Mouse (Mus musculus) G1E (cell line): ENCODE data around the gene Sptan1. TPM values are rescaled to one million over a fixed set of nuclear protein-coding genes. Genes with fewer than 3 reads are reported as not detected.

ENCODE experiments used
- ATAC-seq: 2 replicates; pipeline ENCODE4 v1.8.0; 2016; ENCODE audit warnings: mild to moderate bottlenecking; ENCODE audit not compliant: insufficient number of reproducible peaks, poor library complexity, low FRiP score, severe bottlenecking; ENCODE audit errors: extremely low read depth
- DNase-seq: peaks from one replicate; pipeline ENCODE4 v3.0.0; 2012; ENCODE audit warnings: low spot score
- H3K27me3 ChIP-seq: 2 replicates; pipeline ENCODE4 v1.6.1; 2012; ENCODE audit warnings: mild to moderate bottlenecking, low read length, inconsistent platforms; ENCODE audit not compliant: insufficient read depth
- H3K36me3 ChIP-seq: replicated peaks from 2 replicates; pipeline ENCODE3; 2012; ENCODE audit warnings: mild to moderate bottlenecking, inconsistent platforms
- H3K4me1 ChIP-seq: 2 replicates; pipeline ENCODE4 v1.6.1; 2012; ENCODE audit warnings: low read depth, low read length, inconsistent platforms, mixed read lengths; ENCODE audit not compliant: insufficient read depth
- H3K4me3 ChIP-seq: 2 replicates; pipeline ENCODE4 v1.5.1; 2012; ENCODE audit warnings: low read depth, mild to moderate bottlenecking, inconsistent platforms, low read length, moderate library complexity, mixed read lengths
- H3K9me3 ChIP-seq: replicated peaks from 2 replicates; pipeline ENCODE4 v1.6.1; 2012; ENCODE audit warnings: inconsistent platforms
- CTCF ChIP-seq: IDR thresholded peaks from 2 replicates; pipeline ENCODE4 v1.5.1; 2012; ENCODE audit warnings: low read depth, low read length, inconsistent platforms, mixed read lengths
- GATA1 ChIP-seq: IDR thresholded peaks from 2 replicates; pipeline ENCODE4 v1.6.1; 2012; ENCODE audit warnings: borderline replicate concordance, low read length, inconsistent platforms, mixed read lengths
- GATA2 ChIP-seq: IDR thresholded peaks from 2 replicates; pipeline ENCODE4 v1.6.1; 2012; ENCODE audit warnings: low read depth, low read length, inconsistent platforms, borderline replicate concordance
- POLR2AphosphoS5 ChIP-seq: IDR thresholded peaks from 2 replicates; pipeline ENCODE4 v1.6.1; 2012; ENCODE audit warnings: low read depth, low read length, inconsistent platforms; ENCODE audit not compliant: insufficient replicate concordance
- TAL1 ChIP-seq: conservative IDR thresholded peaks from 2 replicates; pipeline ENCODE4 v1.6.1; 2012; ENCODE audit warnings: low read depth, low read length, inconsistent platforms, mixed read lengths
- polyA plus RNA-seq: library from polyadenylated mRNA; stranded (reverse); fragments of >175 nt; gene quantifications from 2 replicates; pipeline ENCODE4 v1.2.3, GENCODE M21; 2012
- total RNA-seq, 2 experiments: library from RNA; stranded (forward) in 1 of 2; stranded (reverse) in 1 of 2; fragments of 200-1000 nt in 1 of 2; fragments of >200 nt in 1 of 2; fragmentation: Nextera tagmentation in 1 of 2; gene quantifications; 2 replicates each; pipeline ENCODE4 v1.2.3; 2014 to 2017

Sptan1 gene
- total and polyA plus RNA-seq, 3 experiments, result 9.3 to 53.2 (median 25.7) TPM

DNA sequence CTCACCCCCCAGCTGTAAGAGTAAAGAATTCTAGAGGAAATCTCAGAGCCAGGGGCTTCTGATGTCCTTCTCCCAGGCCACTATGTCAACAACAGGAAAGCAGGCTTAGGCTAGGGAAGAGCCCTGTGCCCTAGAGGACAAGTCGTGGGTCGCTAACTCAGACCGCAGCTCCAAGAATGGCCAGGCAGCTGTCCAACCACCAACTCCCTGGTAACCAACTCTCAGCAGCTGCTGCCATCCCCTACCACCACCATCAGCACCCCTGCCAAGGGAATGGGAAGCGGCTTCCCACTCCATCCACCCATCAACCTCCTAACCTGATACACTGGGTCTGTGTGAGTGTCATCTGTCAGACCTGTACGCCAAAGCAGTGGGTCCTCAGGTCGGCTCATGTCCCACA lies 67.6 kb downstream of the Sptan1 start:
- DNase-seq, result no peak
- no peak for ATAC-seq
- TF ChIP-seq CTCF (no peak), GATA1 (no peak), GATA2 (no peak), POLR2AphosphoS5 (no peak), TAL1 (no peak)
- Histone ChIP-seq H3K9me3 (no peaks in the 10 kb centered on the region), H3K27me3 (peaks cover 5% of the 10 kb centered on the region), H3K36me3 (peaks cover 89% of the 10 kb centered on the region), H3K4me3 (no peak overlapping the region), H3K4me1 (peaks cover 3% of the 10 kb centered on the region; the same call in 1 of the 2 replicates)

DNA sequence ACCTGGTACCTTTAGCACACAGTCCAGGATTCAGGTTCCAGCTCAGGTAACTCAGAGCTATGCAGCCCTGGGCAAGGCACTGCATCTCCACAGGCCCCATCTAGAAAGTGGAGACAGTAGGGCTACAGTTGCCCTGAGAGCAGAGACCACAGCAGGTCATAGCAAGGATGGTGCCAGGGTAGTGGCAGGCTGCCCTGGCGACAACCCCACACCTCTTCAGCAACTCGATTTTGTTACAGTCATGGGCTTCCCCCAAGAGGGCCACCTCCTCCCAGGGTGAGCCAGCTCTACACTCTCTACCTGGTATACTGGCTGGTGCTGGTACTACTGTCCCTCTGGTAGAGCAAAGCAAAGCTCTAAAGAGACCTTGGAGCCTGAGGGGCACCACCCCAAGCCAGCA lies 72.4 kb downstream of the Sptan1 start:
- DNase-seq (no peak), ATAC-seq (no peak)
- Histone ChIP-seq H3K4me3 (no peak overlapping the region), H3K27me3 (no peaks in the 10 kb centered on the region), H3K4me1 (peaks cover 8% of the 10 kb centered on the region), H3K36me3 (peaks cover 90% of the 10 kb centered on the region), H3K9me3 (no peaks in the 10 kb centered on the region)
- TF ChIP-seq POLR2AphosphoS5 (no peak), GATA2 (no peak), GATA1 (no peak), TAL1 (no peak), CTCF (no peak)

DNA sequence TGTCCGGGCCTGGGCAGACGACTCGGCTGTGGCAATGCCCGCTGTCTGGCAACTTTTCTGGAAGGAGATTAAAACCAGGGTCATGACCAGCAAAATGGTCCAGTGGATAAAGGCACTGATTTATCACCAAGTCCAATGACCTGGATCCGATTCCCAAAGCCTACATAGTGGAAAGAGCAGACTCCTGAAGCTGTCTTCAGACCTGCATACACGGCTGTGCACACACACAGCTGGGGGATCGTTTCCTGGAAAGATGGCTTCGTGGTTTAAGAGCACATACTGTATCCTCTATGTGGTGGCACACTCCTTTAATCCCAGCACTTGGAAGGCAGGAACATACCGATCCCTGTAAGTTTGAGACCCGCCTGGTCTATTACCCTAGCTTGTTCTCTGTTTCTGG lies 73.0 kb downstream of the Sptan1 start:
- TF ChIP-seq GATA2 (no peak), POLR2AphosphoS5 (no peak), GATA1 (no peak), TAL1 (no peak), CTCF (no peak)
- H3K4me3 ChIP-seq, result no peak overlapping the region
- ATAC-seq (no peak), DNase-seq (no peak)
- H3K4me1 ChIP-seq, result peaks cover 11% of the 10 kb centered on the region
- H3K27me3 ChIP-seq, result no peaks in the 10 kb centered on the region
- H3K36me3 ChIP-seq, result peaks cover 86% of the 10 kb centered on the region
- H3K9me3 ChIP-seq, result no peaks in the 10 kb centered on the region

DNA sequence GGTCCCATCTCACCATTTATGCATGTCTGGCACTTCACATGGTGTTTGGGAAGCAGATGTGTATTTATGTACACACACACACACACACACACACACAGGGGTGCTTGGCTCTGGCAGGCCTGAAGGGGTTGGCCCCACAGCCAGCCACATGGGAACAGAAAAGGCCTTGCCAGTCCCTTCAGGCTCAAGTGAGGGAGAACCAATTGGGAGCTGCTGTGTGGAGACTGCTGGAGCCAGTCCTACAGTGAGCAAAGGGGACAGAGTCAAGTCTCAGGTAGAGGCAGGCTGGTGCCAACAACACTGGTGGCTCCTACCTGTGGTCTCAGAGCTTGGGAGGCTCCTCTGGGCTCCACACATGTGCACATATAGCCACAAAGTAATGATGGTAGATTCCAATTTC lies 74.3 kb downstream of the Sptan1 start:
- ATAC-seq, result no peak
- no peak for TF ChIP-seq TAL1
- no peak for TF ChIP-seq CTCF
- TF ChIP-seq POLR2AphosphoS5, result no peak
- TF ChIP-seq GATA1, result no peak
- TF ChIP-seq GATA2, result no peak

DNA sequence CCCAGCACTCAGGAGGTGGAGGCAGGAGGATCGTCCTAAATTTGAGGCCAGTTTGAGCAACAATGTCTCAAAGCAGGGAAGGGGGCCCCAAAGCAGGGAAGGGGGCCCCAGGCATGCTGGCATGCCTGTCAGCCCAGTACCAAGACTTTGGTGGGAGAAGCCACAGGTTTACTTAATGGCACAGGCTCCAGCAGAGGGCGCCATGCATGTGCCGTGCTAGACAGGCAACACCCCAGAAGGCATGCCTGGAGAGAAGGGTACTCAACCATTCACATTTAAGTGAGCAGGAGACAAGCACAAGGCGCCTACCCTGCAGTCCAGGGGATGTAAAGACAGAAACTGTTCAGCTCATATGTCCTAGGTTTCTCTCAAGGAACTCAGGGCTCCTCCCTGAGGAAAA lies 77.1 kb downstream of the Sptan1 start:
- peak; percentile 34 for ATAC-seq
- Histone ChIP-seq H3K4me3 (no peak overlapping the region), H3K27me3 (no peaks in the 10 kb centered on the region), H3K36me3 (peaks cover 82% of the 10 kb centered on the region), H3K4me1 (peaks cover 27% of the 10 kb centered on the region), H3K9me3 (no peaks in the 10 kb centered on the region)
- no peak for TF ChIP-seq GATA1
- peak; percentile 82 for TF ChIP-seq CTCF
- DNase-seq, result peak; percentile 62

More for the DNA sequence above, 74.3 kb downstream of the Sptan1 start:
- Histone ChIP-seq H3K9me3 (no peaks in the 10 kb centered on the region), H3K27me3 (no peaks in the 10 kb centered on the region), H3K4me1 (peaks cover 11% of the 10 kb centered on the region), H3K4me3 (no peak overlapping the region), H3K36me3 (peaks cover 83% of the 10 kb centered on the region)
- no peak for DNase-seq

DNA sequence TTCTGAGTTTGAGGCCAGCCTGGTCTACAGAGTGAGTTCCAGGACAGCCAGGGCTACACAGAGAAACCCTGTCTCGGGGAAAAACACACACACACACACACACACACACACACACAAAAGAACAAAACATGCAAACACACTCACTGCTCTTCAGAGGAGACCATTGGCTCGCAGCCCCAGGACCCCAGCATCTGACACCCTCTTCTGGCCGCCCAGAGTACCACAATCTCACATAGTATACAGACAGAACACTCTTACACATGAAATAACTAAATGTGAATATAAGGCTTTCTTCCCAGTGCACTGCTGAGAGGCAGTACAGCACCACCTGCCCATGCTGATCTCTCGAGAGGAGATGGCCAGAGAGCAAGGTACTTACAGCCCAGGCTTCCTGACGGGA lies 79.2 kb downstream of the Sptan1 start:
- no peak for TF ChIP-seq POLR2AphosphoS5
- no peak for TF ChIP-seq TAL1
- TF ChIP-seq GATA2, result no peak
- TF ChIP-seq CTCF, result no peak
- TF ChIP-seq GATA1, result no peak
- no peaks in the 10 kb centered on the region for H3K27me3 ChIP-seq
- peaks cover 65% of the 10 kb centered on the region for H3K36me3 ChIP-seq
- no peak overlapping the region for H3K4me3 ChIP-seq
- ATAC-seq (no peak), DNase-seq (no peak)
- no peaks in the 10 kb centered on the region for H3K9me3 ChIP-seq
- H3K4me1 ChIP-seq, result peaks cover 36% of the 10 kb centered on the region

DNA sequence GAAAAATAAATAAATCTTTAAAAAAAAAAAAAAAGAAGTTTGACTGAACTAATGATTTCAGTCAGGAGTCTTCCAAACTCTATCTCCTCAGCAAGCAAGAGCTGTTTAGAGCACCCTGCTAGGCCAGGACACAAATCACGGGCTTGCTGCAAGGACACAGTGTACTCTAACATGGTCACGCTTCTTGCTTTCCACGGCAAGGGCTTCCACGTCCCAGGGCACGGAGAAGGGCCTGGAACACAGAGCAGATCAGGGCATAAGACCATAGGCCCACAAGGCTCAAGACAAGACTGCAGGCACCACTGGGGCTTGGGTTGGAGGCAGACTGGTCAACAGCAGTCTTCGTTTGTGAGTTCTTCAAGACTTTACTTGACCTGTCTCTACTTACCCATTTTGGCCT lies 81.8 kb downstream of the Sptan1 start:
- ATAC-seq, result no peak

More for the DNA sequence above, 81.8 kb downstream of the Sptan1 start:
- no peak for DNase-seq
- peaks cover 41% of the 10 kb centered on the region for H3K4me1 ChIP-seq
- TF ChIP-seq GATA2, result no peak
- no peak for TF ChIP-seq TAL1
- TF ChIP-seq CTCF, result no peak
- no peak for TF ChIP-seq GATA1
- TF ChIP-seq POLR2AphosphoS5, result no peak
- H3K4me3 ChIP-seq, result peak overlapping the region; percentile 13; the same call in 1 of the 2 replicates
- H3K36me3 ChIP-seq, result peaks cover 45% of the 10 kb centered on the region
- H3K27me3 ChIP-seq, result no peaks in the 10 kb centered on the region
- H3K9me3 ChIP-seq, result no peaks in the 10 kb centered on the region
